Mouse (Mus musculus) erythroblast, embryonic 14.5 days (primary cell): ENCODE results near the gene Asphd1. TPM values are rescaled to one million over a fixed set of nuclear protein-coding genes. Genes with fewer than 3 reads are reported as not detected.
A peak's percentile ranks its signal among the peaks of the same experiment; 100 is the strongest.
"Not testable (repeated sequence)": the region's sequence is repeated elsewhere in the genome, so short reads cannot be mapped to it uniquely, and the experiment has no call there.

Experiments used
- H3K27me3 ChIP-seq: 2 replicates; pipeline ENCODE4 v1.6.1; 2012; ENCODE audit warnings: inconsistent platforms; ENCODE audit not compliant: control insufficient read depth
- H3K36me3 ChIP-seq: 2 replicates; pipeline ENCODE4 v1.6.1; 2012; ENCODE audit warnings: mild to moderate bottlenecking, inconsistent platforms; ENCODE audit not compliant: control insufficient read depth
- H3K4me1 ChIP-seq: 2 replicates; pipeline ENCODE4 v1.6.1; 2012; ENCODE audit warnings: inconsistent platforms; ENCODE audit not compliant: control insufficient read depth
- H3K4me3 ChIP-seq: replicated peaks from 2 replicates; pipeline ENCODE3; 2012; ENCODE audit warnings: moderate library complexity, mild to moderate bottlenecking, inconsistent platforms
- H3K9me3 ChIP-seq: 2 replicates; pipeline ENCODE4 v1.6.1; 2012; ENCODE audit warnings: low read length, inconsistent platforms, mixed read lengths; ENCODE audit not compliant: control insufficient read depth
- GATA1 ChIP-seq: IDR thresholded peaks from 2 replicates; pipeline ENCODE4 v1.6.1; 2012; ENCODE audit warnings: low read length, inconsistent platforms, mixed read lengths
- TAL1 ChIP-seq: IDR thresholded peaks from 3 replicates; pipeline ENCODE4 v1.6.1; 2012; ENCODE audit warnings: low read length, inconsistent platforms, mixed read lengths
- polyA plus RNA-seq: library from polyadenylated mRNA; stranded (reverse); fragments of >175 nt; gene quantifications from 2 replicates; pipeline ENCODE4 v1.2.3, GENCODE M21; 2012

Gene Asphd1
- polyA plus RNA-seq, 1 experiment: not detected

DNA sequence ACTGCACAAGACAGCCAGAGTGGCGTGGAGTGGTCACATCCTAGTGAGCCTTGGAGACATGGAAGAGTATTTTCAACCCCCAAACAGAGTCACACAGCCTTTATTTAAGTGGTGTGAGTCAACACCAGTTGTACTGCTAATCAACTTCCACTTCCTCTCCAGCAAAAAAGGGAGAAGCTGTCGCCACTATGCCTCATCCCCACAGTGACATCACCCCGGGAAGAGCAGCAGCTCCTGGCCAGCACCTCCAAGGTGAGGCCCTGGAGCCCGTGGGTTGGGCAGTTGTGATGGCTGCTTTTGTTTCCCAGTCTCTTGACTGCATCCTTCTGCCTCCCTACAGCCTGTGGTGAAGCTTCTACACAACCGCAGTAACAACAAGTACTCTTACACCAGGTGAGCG, 8.2 kb downstream of the Asphd1 start:
- no peaks in the 10 kb centered on the region for H3K9me3 ChIP-seq
- TF ChIP-seq TAL1: no peak
- TF ChIP-seq GATA1: no peak
- peaks cover 24% of the 10 kb centered on the region for H3K36me3 ChIP-seq
- peaks cover 6% of the 10 kb centered on the region for H3K4me1 ChIP-seq
- no peak overlapping the region for H3K4me3 ChIP-seq
- H3K27me3 ChIP-seq: no peaks in the 10 kb centered on the region

DNA sequence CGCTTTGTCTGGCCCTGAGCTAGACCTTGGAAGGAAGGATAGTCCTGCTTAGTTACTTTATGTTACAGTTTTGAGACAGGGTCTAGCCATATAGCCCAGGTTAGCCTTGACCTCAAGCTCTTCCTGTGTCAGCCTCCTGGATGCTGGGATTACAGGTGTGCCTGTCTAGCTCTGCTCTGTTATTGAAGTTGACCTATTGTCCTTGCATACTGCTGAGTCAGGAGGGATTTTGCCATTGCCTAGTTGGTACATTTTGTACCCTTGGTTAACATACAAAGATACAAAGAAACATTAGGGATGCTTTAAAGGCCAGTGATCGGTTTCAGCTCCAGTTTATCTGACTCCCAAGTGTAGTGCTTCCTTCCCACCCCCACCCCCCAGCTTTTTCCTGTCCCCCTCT, 16.7 kb downstream of the Asphd1 start:
- Histone ChIP-seq H3K4me3 (no peak overlapping the region), H3K27me3 (no peaks in the 10 kb centered on the region), H3K9me3 (no peaks in the 10 kb centered on the region), H3K36me3 (peaks cover 27% of the 10 kb centered on the region), H3K4me1 (peaks cover 27% of the 10 kb centered on the region)
- TF ChIP-seq TAL1 (no peak), GATA1 (no peak)

DNA sequence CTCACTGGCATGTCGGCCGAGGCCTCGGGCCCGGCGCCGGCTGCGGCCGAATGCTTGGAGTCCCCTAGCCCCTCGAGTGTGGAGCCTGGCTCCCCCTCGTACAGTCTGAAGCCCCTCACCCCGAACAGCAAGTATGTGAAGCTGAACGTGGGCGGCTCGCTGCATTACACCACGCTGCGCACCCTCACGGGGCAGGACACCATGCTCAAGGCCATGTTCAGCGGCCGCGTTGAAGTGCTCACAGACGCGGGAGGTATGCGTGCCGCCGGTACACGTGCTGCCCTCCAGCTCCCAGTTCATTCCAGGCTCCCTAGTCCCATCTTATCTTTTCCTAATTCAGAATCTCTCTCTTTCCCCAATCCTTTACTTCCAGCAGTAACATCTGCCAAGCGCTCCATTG, 20.3 kb downstream of the Asphd1 start:
- Histone ChIP-seq H3K36me3 (peaks cover 16% of the 10 kb centered on the region), H3K4me1 (peaks cover 54% of the 10 kb centered on the region)
- TF ChIP-seq TAL1 (no peak), GATA1 (no peak)

DNA sequence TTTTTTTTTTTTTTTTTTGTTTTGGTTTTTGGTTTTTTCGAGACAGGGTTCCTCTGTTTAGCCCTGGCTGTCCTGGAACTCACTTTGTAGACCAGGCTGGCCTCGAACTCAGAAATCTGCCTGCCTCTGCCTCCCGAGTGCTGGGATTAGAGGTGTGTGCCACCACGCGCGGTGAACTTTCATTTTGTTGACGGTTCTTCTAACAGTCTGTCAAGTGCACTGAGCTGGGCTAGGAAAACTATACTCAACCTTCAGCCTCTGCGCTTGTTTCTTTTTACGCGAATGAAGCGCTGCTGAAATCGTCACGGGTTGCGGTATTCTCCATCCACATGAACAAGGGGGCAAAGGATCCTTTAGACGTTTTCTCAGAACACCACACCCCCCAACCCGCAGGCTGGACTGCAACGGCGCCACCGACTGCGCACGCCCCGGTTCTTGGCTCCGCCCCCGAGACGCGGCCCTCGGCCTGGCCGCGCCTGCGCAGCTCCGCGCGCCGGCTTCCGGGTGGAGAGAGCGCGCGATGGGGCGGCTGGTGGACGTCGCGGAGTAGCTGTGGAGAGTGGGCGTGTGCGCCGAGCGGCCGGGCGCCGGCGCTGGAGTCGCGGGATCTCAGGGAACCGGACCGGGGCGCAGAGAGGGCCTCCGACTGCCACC, 20.9 kb downstream of the Asphd1 start, which contains the start of gene Kctd13:
Gene Kctd13, plus strand, starts transcription at position 496 of the 654 bp plus-strand sequence.
- H3K9me3 ChIP-seq: no peaks in the 10 kb centered on the region
- TF ChIP-seq TAL1: no peak
- TF ChIP-seq GATA1: no peak
- H3K4me1 ChIP-seq: peaks cover 59% of the 10 kb centered on the region
- H3K27me3 ChIP-seq: no peaks in the 10 kb centered on the region
- H3K4me3 ChIP-seq: peak within 1 kb of the TSS; percentile 70
- H3K36me3 ChIP-seq: peaks cover 13% of the 10 kb centered on the region

More for the DNA sequence above, 20.3 kb downstream of the Asphd1 start:
- no peaks in the 10 kb centered on the region for H3K27me3 ChIP-seq
- H3K9me3 ChIP-seq: no peaks in the 10 kb centered on the region
- peak overlapping the region; percentile 70 for H3K4me3 ChIP-seq

DNA sequence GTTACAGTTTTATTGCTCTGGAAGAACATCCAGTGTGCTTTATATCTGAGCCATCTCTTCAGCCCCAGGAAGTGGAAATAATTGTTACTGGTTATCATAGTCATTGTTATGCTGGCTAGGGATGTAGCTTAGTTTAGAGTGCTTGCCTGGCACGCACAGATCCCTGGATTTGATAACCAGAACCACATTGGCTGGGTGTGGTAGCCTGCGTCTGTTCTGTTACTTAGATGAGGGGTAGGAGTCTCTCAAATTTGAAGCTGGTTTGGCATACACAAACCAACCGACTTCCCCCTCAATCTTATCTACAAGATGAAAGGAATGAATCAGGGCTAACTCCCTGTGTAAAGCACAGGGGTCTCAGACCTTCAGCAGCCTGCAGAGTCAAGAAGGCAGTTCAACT, 23.1 kb downstream of the Asphd1 start:
- H3K27me3 ChIP-seq: no peaks in the 10 kb centered on the region
- peaks cover 4% of the 10 kb centered on the region for H3K36me3 ChIP-seq
- TF ChIP-seq TAL1 (no peak), GATA1 (peak; percentile 84)
- H3K4me3 ChIP-seq: no peak overlapping the region
- no peaks in the 10 kb centered on the region for H3K9me3 ChIP-seq
- H3K4me1 ChIP-seq: peaks cover 59% of the 10 kb centered on the region

DNA sequence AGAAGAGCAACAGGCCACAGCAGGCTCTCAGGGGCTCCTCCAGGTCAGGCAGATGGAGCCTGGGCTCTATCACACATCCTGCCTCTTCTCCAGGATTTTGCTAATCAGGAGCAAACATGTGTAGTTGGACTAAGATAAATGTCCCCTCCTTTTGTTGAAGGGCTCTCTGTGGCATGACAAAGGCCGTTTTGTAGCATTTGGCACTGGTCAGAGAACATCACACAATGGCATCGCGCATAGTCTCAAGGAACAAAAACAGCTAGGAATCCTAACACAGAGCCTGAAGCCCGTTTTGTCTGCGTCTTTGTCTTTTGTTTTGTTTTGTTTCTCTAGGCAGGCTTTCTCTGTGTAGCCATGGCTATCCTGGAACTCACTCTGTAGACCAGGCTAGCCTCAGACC, 25.4 kb downstream of the Asphd1 start:
- H3K4me1 ChIP-seq: peaks cover 41% of the 10 kb centered on the region
- no peak overlapping the region for H3K4me3 ChIP-seq
- no peak for TF ChIP-seq GATA1
- TF ChIP-seq TAL1: no peak

DNA sequence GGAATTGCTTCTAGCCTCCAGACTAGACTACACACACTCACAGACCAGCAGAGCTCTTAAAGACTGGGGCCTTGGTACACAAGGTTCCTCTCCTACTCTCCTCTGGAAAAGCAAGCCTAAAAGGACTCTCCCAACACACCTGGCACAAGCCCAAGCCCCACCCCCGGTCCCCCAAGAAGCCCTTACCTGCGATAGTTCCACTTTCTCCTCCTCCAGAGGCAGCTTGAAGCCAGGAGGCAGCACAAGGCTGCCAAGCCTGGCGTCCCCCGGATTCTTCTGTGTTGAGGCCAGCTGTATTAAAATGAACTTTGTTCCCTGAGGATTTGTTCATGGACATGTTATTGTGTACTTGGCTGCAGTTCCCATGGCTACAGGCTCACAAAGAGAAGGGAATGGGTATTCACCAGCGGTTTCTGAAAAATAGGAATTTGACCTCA, 26.7 kb downstream of the Asphd1 start, which contains the start of gene Tmem219:
Gene Tmem219, minus strand, starts transcription at position 294 of the 437 bp plus-strand sequence.
- H3K4me1 ChIP-seq: peaks cover 32% of the 10 kb centered on the region
- no peaks in the 10 kb centered on the region for H3K36me3 ChIP-seq
- no peaks in the 10 kb centered on the region for H3K9me3 ChIP-seq
- no peak for TF ChIP-seq TAL1
- TF ChIP-seq GATA1: no peak
- H3K27me3 ChIP-seq: no peaks in the 10 kb centered on the region
- H3K4me3 ChIP-seq: no peak within 1 kb of the TSS

More for the DNA sequence above, 25.4 kb downstream of the Asphd1 start:
- H3K36me3 ChIP-seq: no peaks in the 10 kb centered on the region
- no peaks in the 10 kb centered on the region for H3K27me3 ChIP-seq
- no peaks in the 10 kb centered on the region for H3K9me3 ChIP-seq

DNA sequence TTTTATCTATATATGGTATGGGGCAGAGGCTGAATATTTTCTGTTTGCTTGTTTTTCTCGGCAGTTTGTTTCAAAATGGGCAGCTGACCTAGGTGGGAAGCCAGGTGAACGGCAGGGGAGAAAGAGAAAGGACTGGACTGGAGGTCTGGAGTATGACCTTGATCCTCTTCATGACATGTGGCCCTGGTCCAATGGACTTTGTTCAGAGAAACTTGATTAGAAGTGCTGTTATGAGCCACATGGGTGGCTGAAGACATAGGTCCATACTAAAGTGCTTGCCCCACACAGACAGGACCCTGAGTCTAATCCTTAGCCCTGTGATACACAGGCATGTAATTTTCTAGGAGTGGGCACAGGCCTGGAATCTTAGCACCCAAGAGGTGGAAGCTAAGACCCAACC, 27.8 kb downstream of the Asphd1 start:
- Histone ChIP-seq H3K36me3 (no peaks in the 10 kb centered on the region), H3K27me3 (no peaks in the 10 kb centered on the region), H3K4me1 (peaks cover 22% of the 10 kb centered on the region), H3K9me3 (no peaks in the 10 kb centered on the region), H3K4me3 (no peak overlapping the region)
- TF ChIP-seq GATA1: no peak
- TF ChIP-seq TAL1: no peak

DNA sequence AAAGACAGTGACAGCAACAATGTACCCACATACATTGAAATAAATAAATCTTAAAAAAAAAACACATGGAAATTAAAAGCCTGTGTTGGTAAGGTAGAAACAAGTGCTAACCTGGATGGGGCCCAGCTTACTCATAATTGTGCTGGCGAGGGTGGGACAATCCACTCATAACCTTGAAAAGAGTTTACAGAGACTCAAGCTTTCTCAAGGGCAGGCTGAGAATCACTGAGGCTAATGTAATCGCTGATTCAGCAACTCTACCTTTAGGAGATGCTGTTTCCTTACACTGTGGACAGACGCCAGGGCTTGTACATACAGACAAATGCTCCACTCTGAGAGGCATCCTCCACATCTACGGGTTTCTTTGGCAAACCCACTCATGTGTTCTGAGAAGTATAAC, 29.4 kb downstream of the Asphd1 start:
- H3K36me3 ChIP-seq: no peaks in the 10 kb centered on the region
- H3K4me1 ChIP-seq: peaks cover 12% of the 10 kb centered on the region
- TF ChIP-seq GATA1 (no peak), TAL1 (no peak)
- H3K27me3 ChIP-seq: no peaks in the 10 kb centered on the region
- no peaks in the 10 kb centered on the region for H3K9me3 ChIP-seq
- no peak overlapping the region for H3K4me3 ChIP-seq

DNA sequence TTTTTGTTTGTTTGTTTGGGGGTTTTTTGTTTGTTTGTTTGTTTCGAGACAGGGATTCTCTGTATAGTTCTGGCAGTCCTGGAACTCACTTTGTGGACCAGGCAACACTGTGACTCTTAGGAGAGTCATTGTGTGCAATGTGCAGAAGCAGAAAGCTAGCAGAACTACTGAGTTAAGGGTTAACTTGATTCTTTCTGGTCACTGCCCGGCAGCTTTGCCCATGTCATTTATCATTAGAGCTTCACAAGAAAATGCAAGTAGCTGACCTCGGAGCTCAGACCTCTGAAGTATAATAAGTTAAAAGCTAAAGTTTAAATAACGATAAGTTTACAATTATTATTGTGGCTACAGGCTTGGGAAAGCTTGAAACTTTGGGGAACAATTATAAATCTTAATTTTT, 31.0 kb downstream of the Asphd1 start:
- not testable (repeated sequence) for H3K4me1 ChIP-seq, H3K27me3 ChIP-seq, H3K9me3 ChIP-seq, H3K4me3 ChIP-seq, H3K36me3 ChIP-seq
